ENCODE assay signal across 25 mouse cellular contexts in the genomic region with DNA sequence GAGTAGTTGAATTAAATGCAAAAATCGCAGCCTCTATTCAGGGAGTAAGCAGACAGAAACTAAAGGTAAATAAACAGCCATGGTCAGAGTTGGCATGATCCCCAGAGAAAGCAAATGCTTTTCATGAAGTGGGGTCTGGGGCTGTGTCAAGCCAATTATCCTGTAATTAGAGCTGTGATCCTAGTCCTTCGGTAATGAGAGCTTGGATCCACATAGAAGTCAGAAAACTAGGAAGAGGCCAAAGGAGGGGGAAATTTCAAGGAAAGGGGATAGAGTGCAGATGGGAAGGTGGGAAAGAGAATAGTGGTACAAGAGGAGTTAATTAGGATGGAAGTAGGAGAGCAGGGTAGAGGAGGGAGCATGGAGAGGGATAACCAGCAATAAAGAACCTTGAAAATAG.
DNase-seq lines count a peak whose midpoint lies in the region; ATAC-seq lines count a peak whose summit lies in the region.
"Had no signal": no experiment of that assay in that cellular context is flagged by ENCODE, and none has a peak within 500 bp of the region (broad histone marks: within the 10 kb centered on the region; RNA-seq: fewer than 3 reads in every experiment).

No protein-coding gene starts in this region.

- no peaks in the 10 kb centered on the region for H3K9me3 ChIP-seq in midbrain, embryonic 14.5 days (ENCODE audit: control insufficient read depth, low read length)
- no peaks in the 10 kb centered on the region for H3K9me3 ChIP-seq in midbrain, embryonic 13.5 days
- H3K9me3 ChIP-seq in forebrain, embryonic 15.5 days, result no peaks in the 10 kb centered on the region
- H3K9me3 ChIP-seq in intestine, embryonic 16.5 days (ENCODE audit: control insufficient read depth, low read length), result no peaks in the 10 kb centered on the region
- H3K9me3 ChIP-seq: hindbrain, embryonic 13.5 days; kidney, embryonic 15.5 days; liver, embryonic 12.5 days; midbrain, embryonic 12.5 days had no signal

- no peak overlapping the region for H3K4me3 ChIP-seq in midbrain, embryonic 14.5 days (replicated peaks; ENCODE audit: low read depth, low read length)
- no peak overlapping the region for H3K4me3 ChIP-seq in midbrain, embryonic 13.5 days (replicated peaks)
- no peak overlapping the region for H3K4me3 ChIP-seq in forebrain, embryonic 15.5 days
- H3K4me3 ChIP-seq in intestine, embryonic 16.5 days (ENCODE audit: low read length), result no peak overlapping the region
- H3K4me3 ChIP-seq: hindbrain, embryonic 13.5 days; kidney, embryonic 15.5 days; liver, embryonic 12.5 days; midbrain, embryonic 12.5 days had no signal

- H3K27me3 ChIP-seq in midbrain, embryonic 14.5 days (ENCODE audit: control insufficient read depth, insufficient read depth, low read length), result no peaks in the 10 kb centered on the region
- H3K27me3 ChIP-seq in midbrain, embryonic 13.5 days, result no peaks in the 10 kb centered on the region
- no peaks in the 10 kb centered on the region for H3K27me3 ChIP-seq in forebrain, embryonic 15.5 days
- H3K27me3 ChIP-seq in intestine, embryonic 16.5 days (replicated peaks; ENCODE audit: control insufficient read depth, insufficient read depth, low read length), result no peaks in the 10 kb centered on the region
- H3K27me3 ChIP-seq: hindbrain, embryonic 13.5 days; kidney, embryonic 15.5 days; liver, embryonic 12.5 days; midbrain, embryonic 12.5 days had no signal

- no peak for ATAC-seq in midbrain, embryonic 14.5 days (ENCODE audit: low FRiP score, low TSS enrichment)
- ATAC-seq in midbrain, embryonic 13.5 days, result no peak
- ATAC-seq in forebrain, embryonic 15.5 days (replicated peaks), result peak; percentile 86
- no peak for ATAC-seq in intestine, embryonic 16.5 days
- ATAC-seq: liver, embryonic 12.5 days; liver, postnatal 0 days had no signal

- WGBS in midbrain, embryonic 14.5 days, result 79% methylated on average over 2 of the region's 2 CpGs
- WGBS in midbrain, embryonic 13.5 days, result 61% methylated on average over 2 of the region's 2 CpGs
- 8% methylated on average over 2 of the region's 2 CpGs for WGBS in forebrain, embryonic 15.5 days
- WGBS in intestine, embryonic 16.5 days, result 80% methylated on average over 2 of the region's 2 CpGs

- DNase-seq in cerebellum, postnatal 14 days, result peak; percentile 8 to 24
- DNase-seq in cerebellum, adult 11-12 months, result no peak
- peak; percentile 24 for DNase-seq in midbrain, embryonic 14.5 days
- DNase-seq in ovary, postnatal 14 days (ENCODE audit: low spot score), result no peak
- DNase-seq: adrenal gland, adult 8-10 months; cerebellum, adult 11 months; cerebellum, postnatal 25 days; gastrocnemius, postnatal 25 days; heart, adult 18-20 months; heart, postnatal 36 days; kidney, adult 11 months; kidney, postnatal 25 days; liver, postnatal 0 days; lung, postnatal 36 days; thymus, adult 2 months; thymus, postnatal 36 days had no signal

- H3K36me3 ChIP-seq in midbrain, embryonic 14.5 days (ENCODE audit: control insufficient read depth, insufficient read depth, low read length), result no peaks in the 10 kb centered on the region
- no peaks in the 10 kb centered on the region for H3K36me3 ChIP-seq in midbrain, embryonic 13.5 days
- H3K36me3 ChIP-seq in forebrain, embryonic 15.5 days, result no peaks in the 10 kb centered on the region
- no peaks in the 10 kb centered on the region for H3K36me3 ChIP-seq in intestine, embryonic 16.5 days (ENCODE audit: control insufficient read depth, insufficient read depth, low read length)
- H3K36me3 ChIP-seq: G1E; hindbrain, embryonic 13.5 days; kidney, embryonic 15.5 days; liver, embryonic 12.5 days; midbrain, embryonic 12.5 days had no signal

- H3K27ac ChIP-seq in midbrain, embryonic 14.5 days (replicated peaks; ENCODE audit: low read depth, low read length), result no peak overlapping the region
- H3K27ac ChIP-seq in midbrain, embryonic 13.5 days, result no peak overlapping the region
- peak overlapping the region; percentile 48 for H3K27ac ChIP-seq in forebrain, embryonic 15.5 days (replicated peaks)
- H3K27ac ChIP-seq in intestine, embryonic 16.5 days (ENCODE audit: low read length), result no peak overlapping the region
- H3K27ac ChIP-seq: hindbrain, embryonic 13.5 days; kidney, embryonic 15.5 days; liver, embryonic 12.5 days; midbrain, embryonic 12.5 days had no signal

- H3K4me2 ChIP-seq in midbrain, embryonic 14.5 days (ENCODE audit: low read length), result no peak overlapping the region
- no peak overlapping the region for H3K4me2 ChIP-seq in midbrain, embryonic 13.5 days (replicated peaks)
- no peak overlapping the region for H3K4me2 ChIP-seq in forebrain, embryonic 15.5 days (replicated peaks)
- H3K4me2 ChIP-seq in intestine, embryonic 16.5 days (ENCODE audit: low read depth, low read length), result no peak overlapping the region
- H3K4me2 ChIP-seq: heart, embryonic 11.5 days; hindbrain, embryonic 13.5 days; kidney, embryonic 15.5 days; liver, embryonic 12.5 days; midbrain, embryonic 12.5 days had no signal

- no peak overlapping the region for H3K9ac ChIP-seq in midbrain, embryonic 14.5 days (replicated peaks; ENCODE audit: low read length)
- H3K9ac ChIP-seq in midbrain, embryonic 13.5 days (replicated peaks), result no peak overlapping the region
- no peak overlapping the region for H3K9ac ChIP-seq in forebrain, embryonic 15.5 days (replicated peaks)
- H3K9ac ChIP-seq in intestine, embryonic 16.5 days (ENCODE audit: low read depth, low read length), result no peak overlapping the region
- H3K9ac ChIP-seq: hindbrain, embryonic 13.5 days; kidney, embryonic 15.5 days; liver, embryonic 12.5 days; liver, postnatal 0 days; midbrain, embryonic 12.5 days had no signal

- no peaks in the 10 kb centered on the region for H3K4me1 ChIP-seq in midbrain, embryonic 14.5 days (ENCODE audit: control insufficient read depth, insufficient read depth, low read length)
- H3K4me1 ChIP-seq in midbrain, embryonic 13.5 days (replicated peaks), result no peaks in the 10 kb centered on the region
- peaks cover 8% of the 10 kb centered on the region for H3K4me1 ChIP-seq in forebrain, embryonic 15.5 days
- H3K4me1 ChIP-seq in intestine, embryonic 16.5 days (ENCODE audit: control insufficient read depth, insufficient read depth, low read length), result no peaks in the 10 kb centered on the region
- H3K4me1 ChIP-seq: hindbrain, embryonic 13.5 days; kidney, embryonic 15.5 days; liver, embryonic 12.5 days; midbrain, embryonic 12.5 days had no signal

Comparison
In these comparisons a context has a peak if more than half of its experiments do, and no peak if none do; other contexts are left out.
1. DNase-seq: peak in cerebellum, postnatal 14 days (2 of 2) and midbrain, embryonic 14.5 days (single experiment); none in cerebellum, adult 11-12 months (single experiment) and ovary, postnatal 14 days (single experiment).